Mouse (Mus musculus) erythroblast, adult 5-6 weeks (primary cell): ENCODE results near the gene Amh. TPM values are rescaled to one million over a fixed set of nuclear protein-coding genes. Genes with fewer than 3 reads are reported as not detected.
A peak's percentile ranks its signal among the peaks of the same experiment; 100 is the strongest.
"Not testable (repeated sequence)": the region's sequence is repeated elsewhere in the genome, so short reads cannot be mapped to it uniquely, and the experiment has no call there.

Experiments
- ATAC-seq: replicated peaks from 2 replicates; pipeline ENCODE4 v1.8.0; 2016; ENCODE audit warnings: moderate number of reproducible peaks, mild to moderate bottlenecking, moderate TSS enrichment, inconsistent platforms; ENCODE audit not compliant: poor library complexity, low FRiP score, severe bottlenecking
- total RNA-seq, 2 experiments: library from RNA; stranded (forward) in 1 of 2; stranded (reverse) in 1 of 2; fragments of 150-400 nt in 1 of 2; fragments of 200-764, 138-1000 nt in 1 of 2; gene quantifications; 2 replicates each; pipeline versions ENCODE4 v1.2.3 to v1.2.4; 2015 to 2017; ENCODE audit warnings: low replicate concordance in 2 of 2

Amh gene
- total RNA-seq, 2 experiments from 2014 or later, result not detected

- ATAC-seq, result peak; percentile 48
Observed at GRCm38 (mm10) chr10:80823847-80824643, 19.0 kb downstream of the Amh start.

GRCm38 (mm10) chr10:80824827-80825226, 19.8 kb downstream of the Amh start:
- ATAC-seq, result no peak

- ATAC-seq, result peak; percentile 84
Observed at GRCm38 (mm10) chr10:80826151-80827062, 21.4 kb downstream of the Amh start, which contains the start of gene Oaz1. TSS of gene Oaz1 (plus strand) at chr10:80826656.

- ATAC-seq, result no peak
Observed at GRCm38 (mm10) chr10:80827063-80827869, 22.2 kb downstream of the Amh start.

GRCm38 (mm10) chr10:80827870-80828420, 22.9 kb downstream of the Amh start:
- ATAC-seq, result no peak

GRCm38 (mm10) chr10:80828587-80828986, 23.5 kb downstream of the Amh start:
- not testable (repeated sequence) for ATAC-seq

GRCm38 (mm10) chr10:80829359-80830278, 24.6 kb downstream of the Amh start:
- ATAC-seq, result no peak

- ATAC-seq, result no peak
Observed at GRCm38 (mm10) chr10:80831136-80831535, 26.1 kb downstream of the Amh start.

- no peak for ATAC-seq
Observed at GRCm38 (mm10) chr10:80832818-80833217, 27.8 kb downstream of the Amh start.

- no peak for ATAC-seq
Observed at GRCm38 (mm10) chr10:80835617-80836016, 30.6 kb downstream of the Amh start.

- ATAC-seq, result no peak
Observed at GRCm38 (mm10) chr10:80836949-80837379, 31.9 kb downstream of the Amh start.

GRCm38 (mm10) chr10:80837827-80838226, 32.8 kb downstream of the Amh start:
- ATAC-seq, result no peak

- no peak for ATAC-seq
Observed at GRCm38 (mm10) chr10:80838346-80838912, 33.4 kb downstream of the Amh start.

- no peak for ATAC-seq
Observed at GRCm38 (mm10) chr10:80839848-80840247, 34.8 kb downstream of the Amh start.

- no peak for ATAC-seq
Observed at GRCm38 (mm10) chr10:80841685-80842084, 36.6 kb downstream of the Amh start.

GRCm38 (mm10) chr10:80842334-80842733, 37.3 kb downstream of the Amh start:
- no peak for ATAC-seq

GRCm38 (mm10) chr10:80843087-80843930, 38.3 kb downstream of the Amh start:
- ATAC-seq, result no peak
